Mouse (Mus musculus) forebrain, embryonic 11.5 days (tissue): ENCODE measurements around the gene Fmo1. TPM values are rescaled to one million over a fixed set of nuclear protein-coding genes. Genes with fewer than 3 reads are reported as not detected.

Source experiments
- ATAC-seq: fragments of 200-750 bp; cut with Nextera tagmentation; replicated peaks from 2 replicates; pipeline ENCODE4 v1.8.0; 2017; ENCODE audit warnings: moderate TSS enrichment; ENCODE audit not compliant: low FRiP score
- DNase-seq: peaks from one replicate; pipeline ENCODE4 v3.0.0-alpha.2; 2017; ENCODE audit warnings: low spot score
- H3K27ac ChIP-seq: fragments of 300-500 bp; sonication (generic); 2 replicates; pipeline ENCODE4 v1.5.1; 2014; ENCODE audit warnings: low read depth, low read length
- H3K27me3 ChIP-seq: fragments of 300-500 bp; sonication (generic); 2 replicates; pipeline ENCODE4 v1.6.1; 2014; ENCODE audit warnings: mild to moderate bottlenecking, low read length, mixed read lengths; ENCODE audit not compliant: control insufficient read depth, insufficient read depth
- H3K36me3 ChIP-seq: fragments of 300-500 bp; sonication (generic); 2 replicates; pipeline ENCODE4 v1.6.1; 2014; ENCODE audit warnings: mild to moderate bottlenecking, low read length, moderate library complexity, mixed read lengths; ENCODE audit not compliant: control insufficient read depth, insufficient read depth
- H3K4me1 ChIP-seq: fragments of 300-500 bp; sonication (generic); replicated peaks from 2 replicates; pipeline ENCODE4 v1.6.1; 2014; ENCODE audit warnings: low read length, mixed read lengths; ENCODE audit not compliant: control insufficient read depth, insufficient read depth
- H3K4me2 ChIP-seq: fragments of 300-500 bp; sonication (generic); 2 replicates; pipeline ENCODE4 v1.6.1; 2014; ENCODE audit warnings: low read depth, mild to moderate bottlenecking, low read length, moderate library complexity, mixed read lengths; ENCODE audit not compliant: severe bottlenecking
- H3K4me3 ChIP-seq: fragments of 300-500 bp; sonication (generic); 2 replicates; pipeline ENCODE4 v1.5.1; 2014; ENCODE audit warnings: low read depth, low read length
- H3K9ac ChIP-seq: fragments of 300-500 bp; sonication (generic); 2 replicates; pipeline ENCODE4 v1.6.1; 2014; ENCODE audit warnings: low read length
- H3K9me3 ChIP-seq: fragments of 300-500 bp; sonication (generic); 2 replicates; pipeline ENCODE4 v1.6.1; 2016; ENCODE audit warnings: low read length, mixed read lengths; ENCODE audit not compliant: control insufficient read depth
- WGBS: fragments of 180-500 bp; shearing (Covaris S2); extraction: QIAGEN DNeasy Blood & Tissue Kit; methylation state at CpG from one replicate; pipeline ENCODE4 v1.1.7; 2014; 5-methylcytosine and 5-hydroxymethylcytosine counted together
- polyA plus RNA-seq: library from polyadenylated mRNA; unstranded; fragments of >200 nt; fragmentation: Nextera tagmentation; extraction: Ambion mirVana; gene quantifications from 2 replicates; pipeline ENCODE4 v1.2.1, GENCODE M21; 2014

The Fmo1 gene
- polyA plus RNA-seq, 1 experiment from 2014 or later, result 15.3 TPM

DNA sequence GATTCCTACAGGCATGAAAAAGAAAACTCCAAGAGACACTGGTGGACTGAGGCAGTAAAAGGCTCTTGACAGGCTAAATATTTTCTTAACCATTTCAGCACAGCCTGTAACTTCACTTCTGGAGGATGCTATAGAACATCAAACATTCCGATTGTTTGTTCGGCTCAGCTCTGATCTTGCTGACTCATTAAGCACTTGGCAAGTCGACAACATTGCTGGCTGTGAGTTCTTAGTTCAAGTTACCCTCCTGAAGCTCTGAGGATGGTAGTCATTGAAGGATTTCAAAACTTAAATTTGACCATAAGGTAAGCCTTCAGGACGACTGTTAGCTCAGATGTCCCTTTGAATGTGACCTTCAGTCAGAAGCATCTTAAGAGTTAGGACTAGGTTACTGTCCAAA is 986 bp upstream of the Fmo1 start:
- Histone ChIP-seq H3K27ac (no peak overlapping the region), H3K4me1 (no peaks in the 10 kb centered on the region), H3K9me3 (no peaks in the 10 kb centered on the region), H3K27me3 (no peaks in the 10 kb centered on the region), H3K36me3 (no peaks in the 10 kb centered on the region), H3K9ac (no peak overlapping the region), H3K4me3 (no peak overlapping the region), H3K4me2 (no peak overlapping the region)
- ATAC-seq, result no peak
- no peak for DNase-seq
- WGBS, result 79% methylated on average over 4 of the region's 4 CpGs

GRCm38 (mm10) chr1:162865493-162865830 is 948 bp downstream of the Fmo1 start:
- no peak for ATAC-seq

DNA sequence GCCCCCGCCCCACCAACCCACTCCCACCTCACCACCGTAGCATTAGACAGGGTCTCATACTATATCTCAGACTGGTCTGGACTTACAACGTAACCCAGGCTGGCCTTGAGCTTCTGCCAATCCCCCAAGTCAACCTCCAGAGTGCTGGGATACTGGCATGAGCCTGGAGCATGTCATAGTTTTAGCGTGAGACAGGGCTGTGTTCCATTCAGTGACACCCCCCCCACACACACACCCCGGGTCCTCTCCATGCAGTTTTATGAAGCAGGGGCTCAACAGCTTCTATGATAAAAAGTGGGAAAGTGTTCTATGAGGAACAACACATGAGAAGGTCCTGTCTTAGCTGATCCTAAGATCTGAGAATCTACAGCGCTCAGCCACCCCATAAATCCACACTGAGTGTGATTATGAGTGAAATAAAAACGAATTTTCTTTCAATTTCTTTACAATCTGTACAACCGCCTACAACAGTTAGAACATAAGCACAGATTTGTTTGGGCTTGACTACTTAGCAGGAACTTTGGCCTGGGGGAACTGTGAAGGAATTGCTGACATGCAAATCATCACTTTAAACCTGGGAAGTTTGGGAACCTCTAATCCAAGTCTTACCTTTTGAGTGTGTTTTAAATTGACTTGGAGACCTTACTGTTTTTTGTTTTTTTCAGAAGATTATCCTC is 1.5 kb downstream of the Fmo1 start:
- Histone ChIP-seq H3K9me3 (no peaks in the 10 kb centered on the region), H3K4me3 (no peak overlapping the region), H3K27me3 (no peaks in the 10 kb centered on the region), H3K36me3 (no peaks in the 10 kb centered on the region), H3K27ac (no peak overlapping the region), H3K9ac (no peak overlapping the region), H3K4me2 (no peak overlapping the region), H3K4me1 (no peaks in the 10 kb centered on the region)
- ATAC-seq (no peak), DNase-seq (no peak)
- WGBS, result 83% methylated on average over 8 of the region's 8 CpGs

More at GRCm38 (mm10) chr1:162865493-162865830, 948 bp downstream of the Fmo1 start:
- H3K9me3 ChIP-seq, result no peaks in the 10 kb centered on the region
- no peak overlapping the region for H3K4me2 ChIP-seq
- WGBS, result 71% methylated on average over 3 of the region's 3 CpGs
- no peak overlapping the region for H3K4me3 ChIP-seq
- no peaks in the 10 kb centered on the region for H3K36me3 ChIP-seq
- H3K9ac ChIP-seq, result no peak overlapping the region
- no peak overlapping the region for H3K27ac ChIP-seq
- no peaks in the 10 kb centered on the region for H3K27me3 ChIP-seq
- no peak for DNase-seq
- no peaks in the 10 kb centered on the region for H3K4me1 ChIP-seq

- H3K4me1 ChIP-seq, result no peaks in the 10 kb centered on the region; the same call in 1 of the 2 replicates
- 92% methylated on average over 5 of the region's 5 CpGs for WGBS
- no peak overlapping the region for H3K27ac ChIP-seq
- no peaks in the 10 kb centered on the region for H3K9me3 ChIP-seq
- ATAC-seq (no peak), DNase-seq (no peak)
- H3K36me3 ChIP-seq, result no peaks in the 10 kb centered on the region
- H3K9ac ChIP-seq, result no peak overlapping the region
- no peak overlapping the region for H3K4me3 ChIP-seq
- H3K27me3 ChIP-seq, result no peaks in the 10 kb centered on the region
- no peak overlapping the region for H3K4me2 ChIP-seq
Observed at GRCm38 (mm10) chr1:162864279-162864678, 2.1 kb downstream of the Fmo1 start.

GRCm38 (mm10) chr1:162863579-162863978 is 2.8 kb downstream of the Fmo1 start:
- Histone ChIP-seq H3K4me3 (no peak overlapping the region), H3K4me2 (no peak overlapping the region), H3K9ac (no peak overlapping the region), H3K36me3 (no peaks in the 10 kb centered on the region), H3K9me3 (no peaks in the 10 kb centered on the region), H3K27ac (no peak overlapping the region), H3K27me3 (no peaks in the 10 kb centered on the region), H3K4me1 (peaks cover 3% of the 10 kb centered on the region; the same call in 1 of the 2 replicates)
- DNase-seq (no peak), ATAC-seq (no peak)
- 90% methylated on average over 3 of the region's 3 CpGs for WGBS

GRCm38 (mm10) chr1:162862328-162862727 is 4.1 kb downstream of the Fmo1 start:
- Histone ChIP-seq H3K9me3 (no peaks in the 10 kb centered on the region), H3K27ac (no peak overlapping the region), H3K4me3 (no peak overlapping the region), H3K4me2 (no peak overlapping the region), H3K36me3 (no peaks in the 10 kb centered on the region), H3K27me3 (no peaks in the 10 kb centered on the region), H3K9ac (no peak overlapping the region), H3K4me1 (peaks cover 3% of the 10 kb centered on the region; the same call in 1 of the 2 replicates)
- DNase-seq, result no peak
- 19% methylated on average over 1 of the region's 1 CpGs for WGBS
- ATAC-seq, result no peak

- Histone ChIP-seq H3K27ac (no peak overlapping the region), H3K9ac (no peak overlapping the region), H3K9me3 (no peaks in the 10 kb centered on the region), H3K27me3 (no peaks in the 10 kb centered on the region), H3K36me3 (no peaks in the 10 kb centered on the region), H3K4me1 (peaks cover 3% of the 10 kb centered on the region; the same call in 1 of the 2 replicates), H3K4me3 (no peak overlapping the region), H3K4me2 (no peak overlapping the region)
- no peak for ATAC-seq
- WGBS, result 86% methylated on average over 9 of the region's 9 CpGs
- no peak for DNase-seq
Observed at GRCm38 (mm10) chr1:162859996-162860605, 6.3 kb downstream of the Fmo1 start.

- no peak for DNase-seq
- Histone ChIP-seq H3K4me2 (no peak overlapping the region), H3K27ac (no peak overlapping the region)
Observed at GRCm38 (mm10) chr1:162859545-162859976, 6.8 kb downstream of the Fmo1 start.

More at GRCm38 (mm10) chr1:162859545-162859976, 6.8 kb downstream of the Fmo1 start:
- H3K9me3 ChIP-seq, result no peaks in the 10 kb centered on the region
- no peak overlapping the region for H3K4me3 ChIP-seq
- no peaks in the 10 kb centered on the region for H3K27me3 ChIP-seq
- H3K9ac ChIP-seq, result no peak overlapping the region
- peaks cover 3% of the 10 kb centered on the region; the same call in 1 of the 2 replicates for H3K4me1 ChIP-seq
- H3K36me3 ChIP-seq, result no peaks in the 10 kb centered on the region
- 33% methylated on average over 10 of the region's 10 CpGs for WGBS
- ATAC-seq, result 0 out of 2 replicates have a peak, but pooled peaks have one; percentile 6
